Mouse (Mus musculus) mature B cell (primary cell): Measurements from ENCODE around the gene Syngr4.
"Not testable (repeated sequence)": the region's sequence is repeated elsewhere in the genome, so short reads cannot be mapped to it uniquely, and the experiment has no call there.

Source experiments
- in situ Hi-C: fragments of 300-500 bp; cut with MboI; formaldehyde crosslinking; loops from 2 replicates; pipeline ENCODE4 v1.14.3; 2019

Syngr4 gene

GRCm38 (mm10) chr7:45916056-45917003 lies 19.8 kb upstream of the Syngr4 start:
- in situ Hi-C loops, result no loop called here

- in situ Hi-C loops, result no loop called here
These were observed 18.5 kb upstream of the Syngr4 start for GRCm38 (mm10) chr7:45915011-45915410.

- in situ Hi-C loops, result no loop called here
These were observed 17.6 kb upstream of the Syngr4 start for GRCm38 (mm10) chr7:45914067-45914466.

- in situ Hi-C loops, result no loop called here
These were observed 12.6 kb upstream of the Syngr4 start for GRCm38 (mm10) chr7:45909145-45909544.

GRCm38 (mm10) chr7:45908384-45908783 lies 11.9 kb upstream of the Syngr4 start:
- in situ Hi-C loops, result no loop called here

GRCm38 (mm10) chr7:45906622-45907021 lies 10.1 kb upstream of the Syngr4 start:
- in situ Hi-C loops, result no loop called here

- in situ Hi-C loops, result no loop called here
These were observed 6.0 kb upstream of the Syngr4 start for GRCm38 (mm10) chr7:45902481-45903002.

- in situ Hi-C loops, result no loop called here
These were observed 5.0 kb upstream of the Syngr4 start for GRCm38 (mm10) chr7:45901562-45901961.

GRCm38 (mm10) chr7:45898125-45898524 lies 1.6 kb upstream of the Syngr4 start:
- in situ Hi-C loops, result not testable (repeated sequence)

GRCm38 (mm10) chr7:45897258-45897757 lies 794 bp upstream of the Syngr4 start:
- in situ Hi-C loops, result no loop called here

- in situ Hi-C loops, result no loop called here
These were observed 490 bp downstream of the Syngr4 start for GRCm38 (mm10) chr7:45895931-45896516.

GRCm38 (mm10) chr7:45892651-45893050 lies 3.9 kb downstream of the Syngr4 start:
- in situ Hi-C loops, result no loop called here

GRCm38 (mm10) chr7:45887246-45887645 lies 9.3 kb downstream of the Syngr4 start:
- in situ Hi-C loops, result no loop called here

GRCm38 (mm10) chr7:45881011-45881410 lies 15.5 kb downstream of the Syngr4 start:
- in situ Hi-C loops, result no loop called here

GRCm38 (mm10) chr7:45880531-45880930 lies 16.0 kb downstream of the Syngr4 start:
- in situ Hi-C loops, result no loop called here

GRCm38 (mm10) chr7:45878278-45878677 lies 18.2 kb downstream of the Syngr4 start, which contains the start of gene Grin2d:
Gene Grin2d (minus strand): TSS chr7:45878378.
- in situ Hi-C loops, result not testable (repeated sequence)

GRCm38 (mm10) chr7:45876895-45877294 lies 19.6 kb downstream of the Syngr4 start:
- in situ Hi-C loops, result no loop called here

- in situ Hi-C loops, result loop anchor here (5.0 kb wide), 1 partner anchor 49 kb away; the partner anchor contains the start of genes Ccdc114 and Emp3
These were observed 23.2 kb downstream of the Syngr4 start for GRCm38 (mm10) chr7:45873061-45873947.

- in situ Hi-C loops, result loop anchor here (5.0 kb wide), 1 partner anchor 50 kb away; the partner anchor contains the start of genes Ccdc114 and Emp3
These were observed 23.9 kb downstream of the Syngr4 start, which contains the start of gene Kdelr1 for GRCm38 (mm10) chr7:45872624-45873023. Gene Kdelr1 (plus strand): TSS chr7:45872772.

GRCm38 (mm10) chr7:45870282-45871058 lies 26.0 kb downstream of the Syngr4 start:
- in situ Hi-C loops, result loop anchor here (5.0 kb wide), 1 partner anchor 52 kb away; the partner anchor contains the start of genes Ccdc114 and Emp3
